In genomic region chr10:128491495-128491894, GRCm38 (mm10) we compare ENCODE assay signal across 8 mouse cellular contexts. TPM values are rescaled to one million over a fixed set of nuclear protein-coding genes. Genes with fewer than 3 reads are reported as not detected.
DNase-seq lines count a peak whose midpoint lies in the region; ATAC-seq lines count a peak whose summit lies in the region.

No protein-coding gene starts in this region.

- H3K4me3 ChIP-seq in hindbrain, embryonic 16.5 days (ENCODE audit: low read length) = peak overlapping the region; percentile 84
- H3K4me3 ChIP-seq in liver, embryonic 11.5 days (ENCODE audit: low read depth, low read length) = peak overlapping the region; percentile 81
- H3K4me3 ChIP-seq in neural tube, embryonic 13.5 days = peak overlapping the region; percentile 87

- H3K4me2 ChIP-seq in hindbrain, embryonic 16.5 days (ENCODE audit: low read length) = peak overlapping the region; percentile 76
- peak overlapping the region; percentile 78 for H3K4me2 ChIP-seq in liver, embryonic 11.5 days
- H3K4me2 ChIP-seq in neural tube, embryonic 13.5 days = peak overlapping the region; percentile 76

- 67% methylated on average over 6 of the region's 6 CpGs for WGBS in hindbrain, embryonic 16.5 days
- 52% methylated on average over 6 of the region's 6 CpGs for WGBS in liver, embryonic 11.5 days
- WGBS in neural tube, embryonic 13.5 days = 74% methylated on average over 6 of the region's 6 CpGs

- H3K36me3 ChIP-seq in hindbrain, embryonic 16.5 days (ENCODE audit: control insufficient read depth, insufficient read depth, low read length) = peaks cover 38% of the 10 kb centered on the region
- H3K36me3 ChIP-seq in liver, embryonic 11.5 days (ENCODE audit: control insufficient read depth, insufficient read depth, low read length) = peaks cover 36% of the 10 kb centered on the region
- peaks cover 53% of the 10 kb centered on the region for H3K36me3 ChIP-seq in neural tube, embryonic 13.5 days

- H3K4me1 ChIP-seq in hindbrain, embryonic 16.5 days (ENCODE audit: control insufficient read depth, insufficient read depth, low read depth, low read length) = peaks cover 31% of the 10 kb centered on the region
- H3K4me1 ChIP-seq in liver, embryonic 11.5 days (replicated peaks; ENCODE audit: control insufficient read depth, insufficient read depth, low read length) = peaks cover 36% of the 10 kb centered on the region
- peaks cover 43% of the 10 kb centered on the region for H3K4me1 ChIP-seq in neural tube, embryonic 13.5 days (replicated peaks)

- H3K9ac ChIP-seq in hindbrain, embryonic 16.5 days (ENCODE audit: low read depth, low read length) = peak overlapping the region; percentile 43
- no peak overlapping the region; the same call in 1 of the 2 replicates for H3K9ac ChIP-seq in liver, embryonic 11.5 days (ENCODE audit: low read depth, low read length)
- peak overlapping the region; percentile 96 for H3K9ac ChIP-seq in neural tube, embryonic 13.5 days

- peak; percentile 32 for DNase-seq in cerebellum, adult 8-10 months
- DNase-seq in cerebellum, adult 11 months = no peak
- DNase-seq in cerebellum, adult 9-11 months = peak; percentile 59
- DNase-seq in liver, embryonic 11.5 days (ENCODE audit: low spot score) = no peak
- DNase-seq in layer of hippocampus, adult 11-12 months (ENCODE audit: low spot score) = no peak
- no peak for DNase-seq in urinary bladder, postnatal 14 days (ENCODE audit: low spot score)

- peak overlapping the region; percentile 49 for H3K27ac ChIP-seq in hindbrain, embryonic 16.5 days (ENCODE audit: low read depth, low read length)
- H3K27ac ChIP-seq in liver, embryonic 11.5 days (ENCODE audit: low read depth, low read length) = no peak overlapping the region
- peak overlapping the region; percentile 43; the same call in 1 of the 2 replicates for H3K27ac ChIP-seq in neural tube, embryonic 13.5 days (replicated peaks)

- H3K9me3 ChIP-seq in hindbrain, embryonic 16.5 days (ENCODE audit: control insufficient read depth, low read length) = no peaks in the 10 kb centered on the region
- no peaks in the 10 kb centered on the region for H3K9me3 ChIP-seq in liver, embryonic 11.5 days (ENCODE audit: control insufficient read depth, low read length)
- H3K9me3 ChIP-seq in neural tube, embryonic 13.5 days = no peaks in the 10 kb centered on the region

- ATAC-seq in hindbrain, embryonic 16.5 days = no peak
- no peak for ATAC-seq in liver, embryonic 11.5 days (replicated peaks; ENCODE audit: low FRiP score)
- no peak for ATAC-seq in neural tube, embryonic 13.5 days (ENCODE audit: low read depth)

- no peaks in the 10 kb centered on the region for H3K27me3 ChIP-seq in hindbrain, embryonic 16.5 days (replicated peaks; ENCODE audit: control insufficient read depth, insufficient read depth, low read length)
- H3K27me3 ChIP-seq in liver, embryonic 11.5 days (replicated peaks; ENCODE audit: control insufficient read depth, insufficient read depth, low read length) = no peaks in the 10 kb centered on the region
- H3K27me3 ChIP-seq in neural tube, embryonic 13.5 days = no peaks in the 10 kb centered on the region

RNA-seq across cellular contexts. Expression of gene Myl6, which starts 2.5 kb away (rescaled TPM):
- 946 and 1,028 TPM in 2 replicates for polyA plus RNA-seq in hindbrain, embryonic 16.5 days (2015; fragmentation: Nextera tagmentation; extraction: Ambion mirVana)
- 639 and 685 TPM in 2 replicates for polyA plus RNA-seq in liver, embryonic 11.5 days (2014; fragmentation: Nextera tagmentation; extraction: Ambion mirVana)
- 1,017 and 1,105 TPM in 2 replicates for polyA plus RNA-seq in neural tube, embryonic 13.5 days (2015; fragmentation: Nextera tagmentation; extraction: Ambion mirVana)

RNA-seq across cellular contexts. Expression of gene Myl6b, which starts 7.0 kb away (rescaled TPM):
- 6.7 and 7.1 TPM in 2 replicates for polyA plus RNA-seq in hindbrain, embryonic 16.5 days (2015; fragmentation: Nextera tagmentation; extraction: Ambion mirVana)
- 3.9 and 4.2 TPM in 2 replicates for polyA plus RNA-seq in liver, embryonic 11.5 days (2014; fragmentation: Nextera tagmentation; extraction: Ambion mirVana)
- 4.1 and 5.0 TPM in 2 replicates for polyA plus RNA-seq in neural tube, embryonic 13.5 days (2015; fragmentation: Nextera tagmentation; extraction: Ambion mirVana)

RNA-seq across cellular contexts. Expression of gene Smarcc2, which starts 32.4 kb away (rescaled TPM):
- 136 and 168 TPM in 2 replicates for polyA plus RNA-seq in hindbrain, embryonic 16.5 days (2015; fragmentation: Nextera tagmentation; extraction: Ambion mirVana)
- polyA plus RNA-seq in liver, embryonic 11.5 days (2014; fragmentation: Nextera tagmentation; extraction: Ambion mirVana) = 59.0 and 59.7 TPM in 2 replicates
- polyA plus RNA-seq in neural tube, embryonic 13.5 days (2015; fragmentation: Nextera tagmentation; extraction: Ambion mirVana) = 176 and 184 TPM in 2 replicates

RNA-seq across cellular contexts. Expression of gene Esyt1, which starts 34.2 kb away (rescaled TPM):
- polyA plus RNA-seq in hindbrain, embryonic 16.5 days (2015; fragmentation: Nextera tagmentation; extraction: Ambion mirVana) = 13.5 and 16.6 TPM in 2 replicates
- polyA plus RNA-seq in liver, embryonic 11.5 days (2014; fragmentation: Nextera tagmentation; extraction: Ambion mirVana) = 19.1 TPM in 2 replicates
- polyA plus RNA-seq in neural tube, embryonic 13.5 days (2015; fragmentation: Nextera tagmentation; extraction: Ambion mirVana) = 31.5 and 35.1 TPM in 2 replicates

RNA-seq across cellular contexts. Expression of gene Zc3h10, which starts 56.1 kb away (rescaled TPM):
- 16.7 and 17.0 TPM in 2 replicates for polyA plus RNA-seq in hindbrain, embryonic 16.5 days (2015; fragmentation: Nextera tagmentation; extraction: Ambion mirVana)
- polyA plus RNA-seq in liver, embryonic 11.5 days (2014; fragmentation: Nextera tagmentation; extraction: Ambion mirVana) = 9.9 and 11.1 TPM in 2 replicates
- polyA plus RNA-seq in neural tube, embryonic 13.5 days (2015; fragmentation: Nextera tagmentation; extraction: Ambion mirVana) = 19.4 and 19.9 TPM in 2 replicates

Comparison
In these comparisons a context has a peak if more than half of its experiments do, and no peak if none do; other contexts are left out.
1. DNase-seq: peak in cerebellum, adult 8-10 months (single experiment) and cerebellum, adult 9-11 months (single experiment); none in cerebellum, adult 11 months (single experiment), liver, embryonic 11.5 days (single experiment), layer of hippocampus, adult 11-12 months (single experiment) and urinary bladder, postnatal 14 days (single experiment).
2. Peak in every context shown above with its lines, with median percentiles within 50 percentile points of each other: H3K4me2 ChIP-seq and H3K4me3 ChIP-seq.